Mouse (Mus musculus) liver, adult 2 months (tissue): ENCODE data around the gene St3gal2.

Experiments
- CTCF ChIP-seq: fragments of 200-500 bp; IDR thresholded peaks from 2 replicates; pipeline ENCODE4 v1.5.1; 2011; ENCODE audit warnings: low read depth, low read length, control low read depth
- POLR2A ChIP-seq: fragments of 200-500 bp; IDR thresholded peaks from 2 replicates; pipeline ENCODE4 v1.6.1; 2011; ENCODE audit warnings: low read length, control low read depth; ENCODE audit not compliant: insufficient read depth; ENCODE audit errors: extremely low read depth

- TF ChIP-seq POLR2A: no peak
- TF ChIP-seq CTCF: no peak
Measured at GRCm38 (mm10) chr8:110941453-110941948, 21.8 kb downstream of the St3gal2 start.
